Mouse (Mus musculus): ENCODE data around the gene Rassf3. TPM values are rescaled to one million over a fixed set of nuclear protein-coding genes. Genes with fewer than 3 reads are reported as not detected.
A peak's percentile ranks its signal among the peaks of the same experiment; 100 is the strongest.

The Rassf3 gene
- polyA plus RNA-seq, 1 experiment from 2014 or later, result 20.2 TPM

DNA sequence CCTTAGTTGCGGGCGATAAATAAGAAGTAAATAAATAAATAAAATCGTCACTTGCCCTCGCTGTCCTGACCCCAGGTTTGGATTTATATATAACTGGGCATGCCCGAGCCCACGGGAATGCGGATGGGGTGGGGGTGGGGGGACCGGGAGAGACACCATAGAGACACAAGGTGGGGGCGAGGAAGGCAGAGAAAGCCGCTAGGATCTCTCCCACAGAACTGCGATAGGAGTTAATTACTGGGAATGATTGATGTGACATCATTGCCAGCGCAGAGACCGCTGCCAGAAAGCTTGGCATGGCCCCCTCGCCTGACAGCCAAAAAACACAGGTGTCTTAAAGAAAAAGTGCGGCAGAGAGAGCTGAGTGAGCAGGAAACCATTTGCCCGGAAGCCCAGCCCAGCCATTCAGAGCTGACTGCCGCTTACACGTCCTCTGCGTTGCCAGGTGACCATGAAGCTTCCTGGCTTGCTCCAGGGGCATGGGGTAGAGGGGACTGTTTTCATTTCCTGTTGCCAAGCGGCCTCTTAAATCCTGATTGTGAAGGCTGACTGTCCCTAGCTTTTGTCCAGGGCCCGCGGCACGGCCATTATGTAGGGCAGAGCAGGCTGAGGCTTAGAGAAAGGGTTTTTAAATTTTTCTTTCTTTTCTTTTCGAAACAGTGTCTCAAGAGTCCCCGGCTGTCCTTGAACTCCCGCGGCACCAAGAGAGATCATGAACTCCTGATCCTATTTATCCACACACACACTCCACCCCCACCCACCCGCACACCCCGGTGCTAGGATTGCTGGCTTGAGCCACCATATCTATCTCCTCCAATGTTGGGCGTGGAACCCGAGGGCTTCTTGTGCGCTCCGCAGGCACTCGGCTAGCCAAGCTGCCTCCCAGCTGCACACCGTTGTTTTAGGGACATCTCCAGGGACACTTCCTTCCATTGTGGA lies 29.1 kb upstream of the Rassf3 start:
- Histone ChIP-seq H3K4me1 (replicated peaks) (peaks cover 31% of the 10 kb centered on the region), H3K4me3 (replicated peaks) (peak overlapping the region; percentile 36), H3K27ac (peak overlapping the region; percentile 80), H3K36me3 (no peaks in the 10 kb centered on the region), H3K4me2 (peak overlapping the region; percentile 66), H3K9me3 (no peaks in the 10 kb centered on the region), H3K9ac (replicated peaks) (peak overlapping the region; percentile 40; the same call in 1 of the 2 replicates), H3K27me3 (no peaks in the 10 kb centered on the region)
- WGBS, result 27% methylated on average over 35 of the region's 35 CpGs
- ATAC-seq (ENCODE audit: insufficient number of reproducible peaks, insufficient read depth, low FRiP score, low TSS enrichment, low read depth), result no peak

DNA sequence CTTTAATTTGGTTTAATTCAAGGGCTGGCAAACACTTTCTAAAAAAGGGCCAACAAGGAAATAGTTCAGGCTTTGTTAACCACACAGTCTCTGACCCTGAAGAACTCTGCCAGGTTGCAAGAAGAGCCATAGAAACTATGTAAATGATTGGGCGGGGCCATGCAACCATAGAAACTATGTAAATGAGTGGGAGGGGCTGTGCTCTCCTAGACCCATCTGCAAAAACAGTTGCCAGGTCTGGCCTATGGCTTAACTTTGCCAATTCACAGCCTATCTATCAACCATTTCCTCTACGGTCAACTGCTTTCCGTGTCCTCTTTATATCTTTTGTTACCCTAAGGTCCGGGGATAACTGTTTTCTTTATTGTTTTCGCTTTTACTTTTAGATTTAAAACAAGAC lies 25.0 kb upstream of the Rassf3 start:
- Histone ChIP-seq H3K27me3 (no peaks in the 10 kb centered on the region), H3K4me3 (replicated peaks) (no peak overlapping the region), H3K9me3 (no peaks in the 10 kb centered on the region), H3K27ac (no peak overlapping the region), H3K36me3 (no peaks in the 10 kb centered on the region), H3K4me2 (no peak overlapping the region), H3K4me1 (replicated peaks) (peaks cover 29% of the 10 kb centered on the region), H3K9ac (replicated peaks) (no peak overlapping the region)
- WGBS, result 66% methylated on average over 5 of the region's 5 CpGs
- ATAC-seq (ENCODE audit: insufficient number of reproducible peaks, insufficient read depth, low FRiP score, low TSS enrichment, low read depth), result no peak

DNA sequence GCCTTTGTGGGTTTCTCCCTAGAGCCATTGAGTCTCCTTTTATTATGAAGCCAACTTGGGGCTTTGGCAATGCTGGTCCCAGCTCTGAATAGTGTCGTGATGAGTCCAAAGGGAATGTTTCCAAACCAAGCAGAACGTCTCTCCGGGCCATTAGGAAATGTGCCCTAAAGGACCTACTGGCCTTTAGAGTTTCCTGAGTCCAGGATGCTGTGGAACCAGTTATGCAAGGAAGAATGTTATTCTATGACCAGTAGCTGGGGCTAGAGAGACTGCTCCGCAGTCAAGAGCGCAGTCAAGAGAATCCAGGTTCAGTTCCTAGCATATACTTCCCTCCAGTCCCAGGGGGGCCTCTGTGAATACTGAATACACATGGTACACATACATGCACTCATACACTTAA lies 23.9 kb upstream of the Rassf3 start:
- Histone ChIP-seq H3K4me1 (replicated peaks) (peaks cover 19% of the 10 kb centered on the region), H3K36me3 (no peaks in the 10 kb centered on the region), H3K9ac (replicated peaks) (no peak overlapping the region), H3K27ac (no peak overlapping the region), H3K27me3 (no peaks in the 10 kb centered on the region), H3K4me3 (replicated peaks) (no peak overlapping the region), H3K9me3 (no peaks in the 10 kb centered on the region), H3K4me2 (no peak overlapping the region)
- 79% methylated on average over 5 of the region's 5 CpGs for whole genome bisulfite sequencing
- no peak for ATAC-seq (ENCODE audit: insufficient number of reproducible peaks, insufficient read depth, low FRiP score, low TSS enrichment, low read depth)

DNA sequence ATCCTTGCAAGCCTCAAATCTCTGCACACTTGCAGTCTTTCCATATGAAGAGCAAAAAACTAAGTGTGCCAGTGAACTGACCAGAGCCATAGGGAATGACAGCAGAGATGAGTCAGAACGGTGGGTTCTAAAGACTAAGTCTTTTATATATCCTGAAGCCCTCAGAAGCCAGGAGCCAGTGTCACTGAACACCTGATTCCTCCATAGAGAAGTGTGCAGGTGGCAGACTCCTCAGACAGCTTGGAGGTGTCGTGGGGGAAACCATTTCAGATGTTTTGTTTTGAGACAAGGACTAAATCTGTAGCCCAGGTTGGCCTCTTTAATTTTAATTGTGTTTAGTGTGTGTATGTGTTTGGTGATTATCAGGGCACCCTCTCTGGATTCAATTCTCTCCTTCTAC lies 22.9 kb upstream of the Rassf3 start:
- no peaks in the 10 kb centered on the region for H3K36me3 ChIP-seq
- no peaks in the 10 kb centered on the region for H3K9me3 ChIP-seq
- ATAC-seq (ENCODE audit: insufficient number of reproducible peaks, insufficient read depth, low FRiP score, low TSS enrichment, low read depth), result no peak
- no peak overlapping the region for H3K27ac ChIP-seq
- no peak overlapping the region for H3K4me3 ChIP-seq (replicated peaks)
- no peaks in the 10 kb centered on the region for H3K27me3 ChIP-seq
- H3K4me1 ChIP-seq (replicated peaks), result peaks cover 15% of the 10 kb centered on the region
- no peak overlapping the region for H3K4me2 ChIP-seq
- no peak overlapping the region for H3K9ac ChIP-seq (replicated peaks)
- WGBS, result 63% methylated on average over 2 of the region's 2 CpGs

DNA sequence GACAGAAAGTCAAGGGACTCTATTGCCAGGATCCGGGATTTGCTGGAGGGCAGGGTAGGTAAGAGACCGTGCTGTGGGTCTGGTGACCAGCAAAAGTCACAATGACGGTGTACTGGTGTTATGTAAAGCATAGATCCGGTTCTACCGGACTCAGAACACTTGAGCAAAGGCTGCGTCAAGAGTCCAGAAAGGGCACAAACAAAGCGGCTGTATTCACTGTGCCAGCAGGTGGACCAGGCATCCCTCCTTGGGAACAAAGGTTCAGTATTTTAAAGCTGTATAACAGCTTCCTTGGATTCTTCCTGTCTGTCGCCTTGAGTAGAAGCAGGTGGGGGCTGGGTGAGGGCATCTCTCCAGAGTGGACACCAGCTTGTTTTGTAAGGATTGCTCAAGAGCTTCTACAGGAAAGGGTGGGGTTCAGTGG lies 22.3 kb upstream of the Rassf3 start:
- no peak for ATAC-seq (ENCODE audit: insufficient number of reproducible peaks, insufficient read depth, low FRiP score, low TSS enrichment, low read depth)
- H3K4me2 ChIP-seq, result 0 out of 2 replicates have a peak overlapping the region, but pooled peaks have one; percentile 13
- WGBS, result 58% methylated on average over 8 of the region's 8 CpGs

DNA sequence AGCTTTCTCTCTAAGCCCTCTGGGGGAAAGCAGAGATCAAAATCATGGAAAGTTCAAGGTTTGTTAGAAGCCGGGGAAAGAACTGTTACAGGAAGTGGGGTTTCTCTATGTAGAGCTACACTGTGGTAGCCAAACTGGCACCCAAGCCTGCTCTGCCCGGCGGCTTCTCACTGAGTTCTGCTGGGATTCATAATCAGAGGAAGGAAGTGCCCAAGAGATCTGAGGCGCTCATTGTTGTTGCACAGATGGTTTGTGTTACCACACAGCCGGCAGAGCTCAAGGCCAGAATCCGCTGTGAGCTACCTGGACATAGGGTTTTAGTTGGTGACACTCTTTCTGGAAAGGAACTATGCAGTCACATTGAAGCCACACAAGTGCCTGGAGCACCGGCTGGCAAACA lies 21.8 kb upstream of the Rassf3 start:
- Histone ChIP-seq H3K27me3 (no peaks in the 10 kb centered on the region), H3K9me3 (no peaks in the 10 kb centered on the region), H3K4me3 (replicated peaks) (no peak overlapping the region), H3K27ac (peak overlapping the region; percentile 71), H3K4me2 (0 out of 2 replicates have a peak overlapping the region, but pooled peaks have one; percentile 13), H3K36me3 (no peaks in the 10 kb centered on the region), H3K9ac (replicated peaks) (no peak overlapping the region), H3K4me1 (replicated peaks) (peaks cover 15% of the 10 kb centered on the region)
- ATAC-seq (ENCODE audit: insufficient number of reproducible peaks, insufficient read depth, low FRiP score, low TSS enrichment, low read depth), result no peak
- 23% methylated on average over 7 of the region's 7 CpGs for WGBS

More for the DNA sequence above, 22.3 kb upstream of the Rassf3 start:
- peaks cover 15% of the 10 kb centered on the region for H3K4me1 ChIP-seq (replicated peaks)
- H3K9me3 ChIP-seq, result no peaks in the 10 kb centered on the region
- peak overlapping the region; percentile 71 for H3K27ac ChIP-seq
- H3K36me3 ChIP-seq, result no peaks in the 10 kb centered on the region
- H3K27me3 ChIP-seq, result no peaks in the 10 kb centered on the region
- H3K4me3 ChIP-seq (replicated peaks), result no peak overlapping the region
- H3K9ac ChIP-seq (replicated peaks), result no peak overlapping the region

DNA sequence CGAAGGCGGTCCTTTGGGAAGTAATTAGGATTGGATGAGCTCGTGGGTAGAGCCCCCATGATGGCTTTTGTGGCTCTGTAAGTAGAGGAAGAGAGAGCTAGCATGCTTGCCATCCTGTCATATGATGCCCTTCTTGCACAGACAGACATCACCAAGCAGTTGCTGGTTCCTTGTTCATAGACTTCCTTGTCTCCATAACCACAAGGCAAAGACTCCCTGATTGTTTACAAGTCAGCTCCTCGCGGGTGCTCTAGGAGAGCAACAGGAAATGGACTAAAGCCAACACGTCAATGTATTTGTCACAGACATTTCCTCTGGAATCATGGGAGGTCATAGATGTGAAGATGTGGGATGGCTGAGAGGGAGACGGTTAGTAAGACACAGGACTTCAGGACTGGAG lies 20.5 kb upstream of the Rassf3 start:
- H3K36me3 ChIP-seq, result no peaks in the 10 kb centered on the region
- H3K27ac ChIP-seq, result no peak overlapping the region
- no peak overlapping the region for H3K4me2 ChIP-seq
- peaks cover 15% of the 10 kb centered on the region for H3K4me1 ChIP-seq (replicated peaks)
- 83% methylated on average over 7 of the region's 7 CpGs for WGBS
- no peak for ATAC-seq (ENCODE audit: insufficient number of reproducible peaks, insufficient read depth, low FRiP score, low TSS enrichment, low read depth)
- H3K4me3 ChIP-seq (replicated peaks), result no peak overlapping the region
- no peaks in the 10 kb centered on the region for H3K27me3 ChIP-seq
- no peaks in the 10 kb centered on the region for H3K9me3 ChIP-seq
- no peak overlapping the region for H3K9ac ChIP-seq (replicated peaks)

DNA sequence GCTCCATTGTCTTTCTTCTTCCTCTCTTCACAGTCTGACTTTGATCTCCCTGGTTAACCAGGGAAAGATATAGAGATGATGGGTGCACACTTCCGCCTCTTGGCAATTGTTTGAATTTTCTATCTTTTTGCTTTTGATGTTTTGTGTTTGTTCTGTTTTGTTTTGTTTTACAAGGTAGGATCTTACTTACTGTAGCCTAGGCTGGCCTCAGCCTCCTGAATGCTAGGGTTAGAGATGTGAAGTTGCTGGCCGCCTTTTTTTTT lies 17.9 kb upstream of the Rassf3 start:
- no peak for ATAC-seq (ENCODE audit: insufficient number of reproducible peaks, insufficient read depth, low FRiP score, low TSS enrichment, low read depth)
- Histone ChIP-seq H3K27me3 (no peaks in the 10 kb centered on the region), H3K9ac (replicated peaks) (no peak overlapping the region), H3K4me2 (no peak overlapping the region), H3K27ac (no peak overlapping the region), H3K4me3 (replicated peaks) (no peak overlapping the region), H3K4me1 (replicated peaks) (peaks cover 15% of the 10 kb centered on the region), H3K36me3 (no peaks in the 10 kb centered on the region), H3K9me3 (no peaks in the 10 kb centered on the region)
- WGBS, result 82% methylated on average over 2 of the region's 2 CpGs

DNA sequence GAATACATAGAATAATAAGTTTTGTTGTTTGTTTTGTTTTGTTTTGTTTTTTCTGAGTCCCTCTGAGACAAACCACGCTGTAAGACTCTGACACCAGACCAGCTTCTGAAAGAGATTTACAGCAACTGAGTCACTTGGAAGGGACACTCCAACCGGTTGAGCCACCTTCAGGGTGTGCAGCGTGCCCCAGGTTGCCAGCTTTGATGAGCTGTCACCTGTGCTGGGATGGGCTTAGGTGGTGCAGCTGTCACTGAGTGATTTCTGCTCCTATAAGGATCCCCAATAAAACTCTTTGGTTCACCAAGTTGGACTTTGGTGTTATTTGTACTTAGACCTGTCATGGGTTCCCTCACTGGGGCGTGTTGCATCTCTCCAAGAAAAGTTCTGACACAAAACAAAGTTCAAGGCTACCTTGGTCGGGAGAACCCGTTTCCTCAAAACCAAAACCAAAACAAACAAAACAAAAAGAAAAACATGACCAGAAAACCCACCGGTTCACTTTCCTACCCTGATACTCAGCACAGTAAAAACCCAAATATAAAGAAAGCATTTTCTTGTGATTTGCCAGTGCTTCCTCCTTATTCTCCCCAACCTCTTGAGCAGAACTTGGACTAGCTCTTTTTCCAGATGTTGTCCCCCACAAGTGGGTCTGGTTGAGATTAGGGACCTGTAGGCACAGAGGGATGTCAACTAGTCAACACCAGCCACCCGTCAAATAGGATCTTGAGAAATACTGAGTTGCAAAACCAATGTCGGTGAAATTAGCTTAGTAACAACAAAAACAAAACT lies 17.4 kb upstream of the Rassf3 start:
- 75% methylated on average over 9 of the region's 9 CpGs for WGBS
- H3K27me3 ChIP-seq, result no peaks in the 10 kb centered on the region
- no peaks in the 10 kb centered on the region for H3K9me3 ChIP-seq
- no peak overlapping the region for H3K9ac ChIP-seq (replicated peaks)
- no peak overlapping the region for H3K4me2 ChIP-seq
- H3K27ac ChIP-seq, result no peak overlapping the region
- peaks cover 12% of the 10 kb centered on the region for H3K4me1 ChIP-seq (replicated peaks)
- ATAC-seq (ENCODE audit: insufficient number of reproducible peaks, insufficient read depth, low FRiP score, low TSS enrichment, low read depth), result no peak
- no peaks in the 10 kb centered on the region for H3K36me3 ChIP-seq
- H3K4me3 ChIP-seq (replicated peaks), result no peak overlapping the region

DNA sequence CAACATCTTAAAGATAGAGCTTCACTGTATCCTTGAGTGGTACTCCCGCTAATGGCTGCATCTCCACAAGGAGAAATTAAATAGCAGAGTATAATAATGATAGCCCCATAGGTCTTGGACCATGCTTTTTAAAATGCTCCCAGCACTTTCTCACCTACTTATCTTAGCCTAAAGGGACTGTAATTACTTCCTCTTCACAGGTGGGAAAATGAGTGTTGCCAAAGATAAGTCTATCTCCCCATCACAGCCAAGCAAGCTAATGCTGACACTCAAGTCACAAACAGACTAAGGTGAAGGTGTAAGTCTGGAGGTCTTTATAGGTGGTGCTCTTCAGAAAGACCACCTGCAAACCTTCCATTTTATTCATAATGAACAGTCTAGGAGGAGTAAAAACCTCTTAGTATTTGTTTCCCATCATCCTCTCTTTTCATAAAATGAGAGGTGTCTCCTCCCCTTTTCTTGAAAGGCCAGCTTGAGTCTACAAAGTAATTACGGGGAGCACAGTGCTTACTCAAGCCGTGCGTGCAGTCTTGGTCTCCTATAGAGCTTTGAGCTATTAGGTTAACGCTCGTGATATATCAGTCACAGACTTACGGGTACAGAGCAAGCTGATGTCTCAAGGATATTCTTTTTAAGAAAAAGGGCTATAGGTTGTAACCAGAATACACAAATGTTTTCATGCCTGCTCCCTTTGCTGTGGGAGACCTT lies 16.6 kb upstream of the Rassf3 start:
- H3K4me1 ChIP-seq (replicated peaks), result peaks cover 4% of the 10 kb centered on the region
- no peaks in the 10 kb centered on the region for H3K36me3 ChIP-seq
- no peak overlapping the region for H3K9ac ChIP-seq (replicated peaks)
- H3K4me3 ChIP-seq (replicated peaks), result no peak overlapping the region
- no peak overlapping the region for H3K4me2 ChIP-seq
- no peak overlapping the region for H3K27ac ChIP-seq
- no peak for ATAC-seq (ENCODE audit: insufficient number of reproducible peaks, insufficient read depth, low FRiP score, low TSS enrichment, low read depth)
- 82% methylated on average over 7 of the region's 7 CpGs for WGBS
- no peaks in the 10 kb centered on the region for H3K9me3 ChIP-seq
- H3K27me3 ChIP-seq, result no peaks in the 10 kb centered on the region

DNA sequence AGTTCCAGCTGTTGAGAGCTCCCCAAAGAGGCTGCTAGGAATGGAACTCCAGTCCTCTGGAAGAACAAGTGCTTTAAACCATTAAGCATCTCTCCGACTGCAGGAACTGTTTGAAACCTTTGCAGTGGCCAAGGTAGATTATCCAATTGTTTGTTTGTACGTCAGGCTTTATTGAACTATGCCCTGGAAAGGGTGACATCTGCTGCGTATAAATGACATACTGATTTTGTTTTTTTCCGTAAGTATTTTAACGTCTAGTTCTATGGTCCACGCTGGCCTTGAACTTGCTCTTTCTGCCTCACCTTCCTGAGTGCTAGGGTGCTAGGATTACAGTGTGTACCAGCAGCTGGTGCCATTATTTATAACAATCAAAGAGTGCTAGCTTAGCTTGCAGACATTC lies 13.8 kb upstream of the Rassf3 start:
- Histone ChIP-seq H3K4me3 (replicated peaks) (no peak overlapping the region), H3K36me3 (no peaks in the 10 kb centered on the region), H3K9ac (replicated peaks) (no peak overlapping the region), H3K27me3 (no peaks in the 10 kb centered on the region), H3K27ac (no peak overlapping the region), H3K4me1 (replicated peaks) (no peaks in the 10 kb centered on the region), H3K9me3 (no peaks in the 10 kb centered on the region), H3K4me2 (no peak overlapping the region)
- ATAC-seq (ENCODE audit: insufficient number of reproducible peaks, insufficient read depth, low FRiP score, low TSS enrichment, low read depth), result no peak
- WGBS, result 90% methylated on average over 6 of the region's 6 CpGs

Measured in limb, embryonic 12.5 days (tissue).